Mouse (Mus musculus): Measurements from ENCODE around the gene Neurod2.

Neurod2 gene

GRCm38 (mm10) chr11:98332841-98333240, 3.4 kb upstream of the Neurod2 start:
- DNase-seq (ENCODE audit: inconsistent ontology term): no peak

- DNase-seq (ENCODE audit: inconsistent ontology term): no peak
These were observed 2.7 kb upstream of the Neurod2 start for GRCm38 (mm10) chr11:98332186-98332585.

GRCm38 (mm10) chr11:98331401-98331800, 2.0 kb upstream of the Neurod2 start:
- no peak for DNase-seq (ENCODE audit: inconsistent ontology term)

- no peak for DNase-seq (ENCODE audit: inconsistent ontology term)
These were observed 1.3 kb upstream of the Neurod2 start for GRCm38 (mm10) chr11:98330745-98331204.

- DNase-seq (ENCODE audit: inconsistent ontology term): no peak
These were observed 704 bp upstream of the Neurod2 start for GRCm38 (mm10) chr11:98329960-98330744.

- DNase-seq (ENCODE audit: inconsistent ontology term): no peak
These were observed 928 bp downstream of the Neurod2 start for GRCm38 (mm10) chr11:98328371-98329069.

GRCm38 (mm10) chr11:98328031-98328370, 1.4 kb downstream of the Neurod2 start:
- no peak for DNase-seq (ENCODE audit: inconsistent ontology term)

GRCm38 (mm10) chr11:98327136-98328030, 2.1 kb downstream of the Neurod2 start:
- DNase-seq (ENCODE audit: inconsistent ontology term): no peak

- no peak for DNase-seq (ENCODE audit: inconsistent ontology term)
These were observed 2.7 kb downstream of the Neurod2 start for GRCm38 (mm10) chr11:98326741-98327135.

- no peak for DNase-seq (ENCODE audit: inconsistent ontology term)
These were observed 3.6 kb downstream of the Neurod2 start for GRCm38 (mm10) chr11:98325821-98326218.

GRCm38 (mm10) chr11:98325191-98325820, 4.1 kb downstream of the Neurod2 start:
- no peak for DNase-seq (ENCODE audit: inconsistent ontology term)

GRCm38 (mm10) chr11:98323933-98324332, 5.5 kb downstream of the Neurod2 start:
- peak; percentile 54 for DNase-seq (ENCODE audit: inconsistent ontology term)

GRCm38 (mm10) chr11:98323136-98323866, 6.1 kb downstream of the Neurod2 start:
- DNase-seq (ENCODE audit: inconsistent ontology term): no peak

GRCm38 (mm10) chr11:98322159-98322558, 7.3 kb downstream of the Neurod2 start:
- no peak for DNase-seq (ENCODE audit: inconsistent ontology term)

GRCm38 (mm10) chr11:98321677-98322003, 7.8 kb downstream of the Neurod2 start:
- DNase-seq (ENCODE audit: inconsistent ontology term): no peak

- no peak for DNase-seq (ENCODE audit: inconsistent ontology term)
These were observed 8.4 kb downstream of the Neurod2 start for GRCm38 (mm10) chr11:98320806-98321676.

GRCm38 (mm10) chr11:98320381-98320780, 9.1 kb downstream of the Neurod2 start:
- no peak for DNase-seq (ENCODE audit: inconsistent ontology term)

- no peak for DNase-seq (ENCODE audit: inconsistent ontology term)
These were observed 9.5 kb downstream of the Neurod2 start for GRCm38 (mm10) chr11:98319944-98320343.

- DNase-seq (ENCODE audit: inconsistent ontology term): no peak
These were observed 9.9 kb downstream of the Neurod2 start for GRCm38 (mm10) chr11:98319544-98319943.

- DNase-seq (ENCODE audit: inconsistent ontology term): no peak
These were observed 10.3 kb downstream of the Neurod2 start for GRCm38 (mm10) chr11:98319120-98319519.

Data from Muller cell, postnatal 12 days (primary cell).